Mouse (Mus musculus) liver, embryonic 14.5 days (tissue): Measurements from ENCODE around the gene Hoxa6. TPM values are rescaled to one million over a fixed set of nuclear protein-coding genes. Genes with fewer than 3 reads are reported as not detected.

Experiments used
- ATAC-seq: fragments of 200-750 bp; cut with Nextera tagmentation; 2 replicates; pipeline ENCODE4 v1.8.0; 2017; ENCODE audit warnings: moderate number of reproducible peaks, mild to moderate bottlenecking, moderate library complexity; ENCODE audit not compliant: insufficient read depth
- DNase-seq, 3 experiments: peaks; one replicate each; pipeline ENCODE4 v3.0.0-alpha.2; 2012 to 2013; ENCODE audit warnings: low read depth in 3 of 3, low spot score in 3 of 3
- H3K27ac ChIP-seq: fragments of 300-500 bp; sonication (generic); 2 replicates; pipeline ENCODE4 v1.5.1; 2014; ENCODE audit warnings: moderate library complexity, mild to moderate bottlenecking, control low read depth, inconsistent platforms
- H3K27me3 ChIP-seq: fragments of 300-500 bp; sonication (generic); 2 replicates; pipeline ENCODE4 v1.6.1; 2014; ENCODE audit warnings: mild to moderate bottlenecking, low read length, moderate library complexity; ENCODE audit not compliant: control insufficient read depth, insufficient read depth
- H3K36me3 ChIP-seq: fragments of 300-500 bp; sonication (generic); replicated peaks from 2 replicates; pipeline ENCODE4 v1.6.1; 2014; ENCODE audit warnings: low read depth; ENCODE audit not compliant: control insufficient read depth, insufficient read depth
- H3K4me1 ChIP-seq, 2 experiments: fragments of 200-500 bp in 1 of 2; fragments of 300-500 bp in 1 of 2; sonication (generic) in 1 of 2; replicated peaks; 2 replicates each; pipeline ENCODE4 v1.6.1; 2012 to 2014; ENCODE audit warnings: antibody characterized with exemption in 1 of 2, inconsistent platforms in 1 of 2, low read length in 1 of 2; ENCODE audit not compliant: control insufficient read depth in 2 of 2, insufficient read depth in 2 of 2
- H3K4me2 ChIP-seq: fragments of 300-500 bp; sonication (generic); 2 replicates; pipeline ENCODE4 v1.6.1; 2014; ENCODE audit warnings: low read depth, mild to moderate bottlenecking, control low read depth, moderate library complexity
- H3K4me3 ChIP-seq, 2 experiments: fragments of 200-500 bp in 1 of 2; fragments of 300-500 bp in 1 of 2; sonication (generic) in 1 of 2; 2 replicates each; pipeline ENCODE4 v1.5.1; 2012 to 2014; ENCODE audit warnings: low read depth in 2 of 2, low read length in 2 of 2, mild to moderate bottlenecking in 2 of 2, control low read depth in 1 of 2, inconsistent platforms in 1 of 2, moderate library complexity in 1 of 2; ENCODE audit not compliant: insufficient read depth in 1 of 2
- H3K9ac ChIP-seq: fragments of 300-500 bp; sonication (generic); replicated peaks from 2 replicates; pipeline ENCODE4 v1.6.1; 2014; ENCODE audit warnings: mild to moderate bottlenecking, control low read depth, moderate library complexity
- H3K9me3 ChIP-seq: fragments of 300-500 bp; sonication (generic); 2 replicates; pipeline ENCODE4 v1.6.1; 2016; ENCODE audit warnings: low read length, mixed read lengths; ENCODE audit not compliant: control insufficient read depth
- CTCF ChIP-seq: IDR thresholded peaks from 2 replicates; pipeline ENCODE4 v1.5.1; 2016; ENCODE audit warnings: antibody characterized with exemption, low read depth, control low read depth
- EP300 ChIP-seq: IDR thresholded peaks from 2 replicates; pipeline ENCODE4 v1.6.1; 2016; ENCODE audit warnings: antibody characterized with exemption, low read depth
- WGBS: fragments of 180-500 bp; shearing (Covaris S2); extraction: QIAGEN DNeasy Blood & Tissue Kit; methylation state at CpG from one replicate; pipeline ENCODE4 v1.1.7; 2014; ENCODE audit not compliant: insufficient replicate concordance; 5-methylcytosine and 5-hydroxymethylcytosine counted together
- polyA plus RNA-seq, 2 experiments: library from polyadenylated mRNA; depleted of rRNA in 1 of 2; stranded (reverse) in 1 of 2; unstranded in 1 of 2; fragments of >200 nt; fragmentation: Nextera tagmentation in 1 of 2; extraction: Ambion mirVana in 1 of 2; gene quantifications; 2 replicates each; pipeline versions ENCODE4 v1.2.1 to v1.2.3; 2012 to 2014

Gene Hoxa6
- polyA plus RNA-seq, 2 experiments = not detected

- H3K27me3 ChIP-seq = peaks cover 82% of the 10 kb centered on the region
- ATAC-seq = no peak
- no peak overlapping the region for H3K4me3 ChIP-seq
- H3K4me1 ChIP-seq = no peaks in the 10 kb centered on the region
- no peaks in the 10 kb centered on the region for H3K9me3 ChIP-seq
- H3K36me3 ChIP-seq = no peaks in the 10 kb centered on the region
- DNase-seq = no peak
- no peak overlapping the region for H3K9ac ChIP-seq
- H3K27ac ChIP-seq = no peak overlapping the region
- 6% methylated on average over 9 of the region's 9 CpGs for WGBS
- H3K4me2 ChIP-seq = peak overlapping the region; percentile 2; the same call in 1 of the 2 replicates
- no peak for TF ChIP-seq EP300
- TF ChIP-seq CTCF = no peak
Measured at GRCm38 (mm10) chr6:52177806-52178205, 30.7 kb downstream of the Hoxa6 start.

- peak within 1 kb of the TSS in 1 of 2 experiments; percentile 27; a peak in 2 of 4 replicates for H3K4me3 ChIP-seq
- ATAC-seq (no peak), DNase-seq (no peak)
- TF ChIP-seq EP300 = no peak
- TF ChIP-seq CTCF = no peak
- H3K4me2 ChIP-seq = peak within 1 kb of the TSS; percentile 15
- no peaks in the 10 kb centered on the region for H3K9me3 ChIP-seq
- WGBS = 2% methylated on average over 36 of the region's 36 CpGs
- no peaks in the 10 kb centered on the region for H3K36me3 ChIP-seq
- no peak within 1 kb of the TSS for H3K9ac ChIP-seq
- H3K27me3 ChIP-seq = peaks cover 89% of the 10 kb centered on the region
- H3K4me1 ChIP-seq = no peaks in the 10 kb centered on the region
- no peak within 1 kb of the TSS for H3K27ac ChIP-seq
Measured at GRCm38 (mm10) chr6:52177061-52177735, 31.3 kb downstream of the Hoxa6 start, which contains the start of gene 5730596B20Rik. 5730596B20Rik (plus strand) TSS chr6:52177498.

- Histone ChIP-seq H3K4me1 (no peaks in the 10 kb centered on the region), H3K9ac (no peak overlapping the region), H3K4me3 (peak overlapping the region in 1 of 2 experiments; percentile 27; a peak in 1 of 4 replicates), H3K9me3 (no peaks in the 10 kb centered on the region), H3K27ac (no peak overlapping the region), H3K27me3 (peaks cover 92% of the 10 kb centered on the region), H3K4me2 (no peak overlapping the region; the same call in 1 of the 2 replicates), H3K36me3 (no peaks in the 10 kb centered on the region)
- 2% methylated on average over 6 of the region's 6 CpGs for WGBS
- TF ChIP-seq EP300 = no peak
- TF ChIP-seq CTCF = no peak
- no peak for ATAC-seq
- DNase-seq = no peak
Measured at GRCm38 (mm10) chr6:52176391-52176790, 32.1 kb downstream of the Hoxa6 start.

- 1% methylated on average over 20 of the region's 35 CpGs for WGBS
- H3K36me3 ChIP-seq = no peaks in the 10 kb centered on the region
- no peak for ATAC-seq
- peak overlapping the region in 1 of 2 experiments; percentile 21; a peak in 1 of 4 replicates for H3K4me3 ChIP-seq
- DNase-seq = no peak
- no peak overlapping the region for H3K9ac ChIP-seq
- H3K9me3 ChIP-seq = no peaks in the 10 kb centered on the region
- no peak for TF ChIP-seq CTCF
- TF ChIP-seq EP300 = no peak
- H3K27ac ChIP-seq = no peak overlapping the region
- H3K4me2 ChIP-seq = no peak overlapping the region; the same call in 1 of the 2 replicates
- H3K4me1 ChIP-seq = no peaks in the 10 kb centered on the region
- peaks cover 97% of the 10 kb centered on the region for H3K27me3 ChIP-seq
Measured at GRCm38 (mm10) chr6:52175864-52176263, 32.7 kb downstream of the Hoxa6 start.

GRCm38 (mm10) chr6:52174968-52175751 is 33.4 kb downstream of the Hoxa6 start:
- H3K27ac ChIP-seq = no peak overlapping the region
- peak overlapping the region; percentile 2 for H3K4me2 ChIP-seq
- no peaks in the 10 kb centered on the region for H3K36me3 ChIP-seq
- DNase-seq (no peak), ATAC-seq (no peak)
- no peak overlapping the region for H3K9ac ChIP-seq
- H3K4me3 ChIP-seq = peak overlapping the region; percentile 21 to 41
- 3% methylated on average over 41 of the region's 41 CpGs for WGBS
- peaks cover 100% of the 10 kb centered on the region for H3K27me3 ChIP-seq
- H3K9me3 ChIP-seq = no peaks in the 10 kb centered on the region
- no peaks in the 10 kb centered on the region for H3K4me1 ChIP-seq
- TF ChIP-seq CTCF (no peak), EP300 (no peak)
